Mouse (Mus musculus) lung, postnatal 0 days (tissue): Measurements from ENCODE around the gene Olfr449.

Experiments used
- CTCF ChIP-seq: IDR thresholded peaks from 2 replicates; pipeline ENCODE4 v1.5.1; 2016; ENCODE audit warnings: antibody characterized with exemption, mild to moderate bottlenecking
- EP300 ChIP-seq: IDR thresholded peaks from 2 replicates; pipeline ENCODE4 v1.6.1; 2016; ENCODE audit warnings: antibody characterized with exemption, mild to moderate bottlenecking, control low read depth

GRCm38 (mm10) chr6:42834084-42834483 lies at the start of gene Olfr449:
- TF ChIP-seq CTCF (no peak), EP300 (no peak)
